Mouse (Mus musculus) midbrain, postnatal 0 days (tissue): ENCODE results near the gene Smtnl2. TPM values are rescaled to one million over a fixed set of nuclear protein-coding genes. Genes with fewer than 3 reads are reported as not detected.

Source experiments
- ATAC-seq: fragments of 200-750 bp; cut with Nextera tagmentation; 2 replicates; pipeline ENCODE4 v1.8.0; 2017; ENCODE audit warnings: moderate number of reproducible peaks, mild to moderate bottlenecking, moderate TSS enrichment, moderate library complexity; ENCODE audit not compliant: low FRiP score
- DNase-seq: peaks from one replicate; pipeline ENCODE4 v3.0.0-alpha.2; 2015; ENCODE audit warnings: low spot score
- H3K27ac ChIP-seq: fragments of 300-500 bp; sonication (generic); 2 replicates; pipeline ENCODE4 v1.5.1; 2014; ENCODE audit warnings: low read depth, mild to moderate bottlenecking, low read length, mixed read lengths
- H3K27me3 ChIP-seq: fragments of 300-500 bp; sonication (generic); 2 replicates; pipeline ENCODE4 v1.6.1; 2014; ENCODE audit warnings: low read length, control low read depth, mixed read lengths; ENCODE audit not compliant: insufficient read depth
- H3K36me3 ChIP-seq: fragments of 300-500 bp; sonication (generic); 2 replicates; pipeline ENCODE4 v1.6.1; 2014; ENCODE audit warnings: low read length, control low read depth, mixed read lengths; ENCODE audit not compliant: insufficient read depth
- H3K4me1 ChIP-seq: fragments of 300-500 bp; sonication (generic); 2 replicates; pipeline ENCODE4 v1.6.1; 2014; ENCODE audit warnings: mild to moderate bottlenecking, control low read depth, antibody characterized with exemption, low read length, mixed read lengths; ENCODE audit not compliant: insufficient read depth
- H3K4me2 ChIP-seq: fragments of 300-500 bp; sonication (generic); 2 replicates; pipeline ENCODE4 v1.6.1; 2014; ENCODE audit warnings: low read depth, mild to moderate bottlenecking, low read length, mixed read lengths; ENCODE audit not compliant: poor library complexity, severe bottlenecking
- H3K4me3 ChIP-seq: fragments of 300-500 bp; sonication (generic); 2 replicates; pipeline ENCODE4 v1.5.1; 2014; ENCODE audit warnings: low read depth, mild to moderate bottlenecking, low read length, moderate library complexity
- H3K9ac ChIP-seq: fragments of 300-500 bp; sonication (generic); replicated peaks from 2 replicates; pipeline ENCODE4 v1.6.1; 2014; ENCODE audit warnings: mild to moderate bottlenecking, low read length, moderate library complexity, mixed read lengths; ENCODE audit not compliant: poor library complexity, severe bottlenecking
- H3K9me3 ChIP-seq: fragments of 300-500 bp; sonication (generic); 2 replicates; pipeline ENCODE4 v1.6.1; 2016; ENCODE audit warnings: low read length, control low read depth
- CTCF ChIP-seq: IDR thresholded peaks from 2 replicates; pipeline ENCODE4 v1.5.1; 2016; ENCODE audit warnings: antibody characterized with exemption, mild to moderate bottlenecking
- WGBS: fragments of 180-500 bp; shearing (Covaris S2); extraction: QIAGEN DNeasy Blood & Tissue Kit; methylation state at CpG from one replicate; pipeline ENCODE4 v1.1.7; 2014; 5-methylcytosine and 5-hydroxymethylcytosine counted together
- polyA plus RNA-seq: library from polyadenylated mRNA; unstranded; fragments of >200 nt; fragmentation: Nextera tagmentation; extraction: Ambion mirVana; gene quantifications from 2 replicates; pipeline ENCODE4 v1.2.1, GENCODE M21; 2015
- total RNA-seq: library from RNA; depleted of rRNA; stranded (reverse); fragments of >200 nt; gene quantifications from 2 replicates; pipeline ENCODE4 v1.2.3, GENCODE M21; 2014; rRNA removed

Gene Smtnl2
- 18.0 and 18.6 TPM in 2 replicates for total RNA-seq
- 11.0 and 13.3 TPM in 2 replicates for polyA plus RNA-seq

- Histone ChIP-seq H3K4me2 (peak within 1 kb of the TSS; percentile 94), H3K36me3 (no peaks in the 10 kb centered on the region), H3K9me3 (no peaks in the 10 kb centered on the region), H3K9ac (peak within 1 kb of the TSS; percentile 68), H3K27ac (peak within 1 kb of the TSS; percentile 55), H3K4me1 (peaks cover 3% of the 10 kb centered on the region; the same call in 1 of the 2 replicates), H3K4me3 (peak within 1 kb of the TSS; percentile 65), H3K27me3 (no peaks in the 10 kb centered on the region; the same call in none of the 2 replicates)
- under 1% methylated on average over 72 of the region's 86 CpGs for WGBS
- peak; percentile 68; the same call in 1 of the 2 replicates for TF ChIP-seq CTCF
- DNase-seq (peak; percentile 72), ATAC-seq (peak; percentile 76)
Measured at GRCm38 (mm10) chr11:72411093-72411921, at the start of gene Smtnl2. TSS of gene Smtnl2 (minus strand) at chr11:72411713.

- no peaks in the 10 kb centered on the region for H3K4me1 ChIP-seq
- DNase-seq = no peak
- no peaks in the 10 kb centered on the region for H3K9me3 ChIP-seq
- no peak for TF ChIP-seq CTCF
- no peak overlapping the region for H3K27ac ChIP-seq
- no peak overlapping the region for H3K9ac ChIP-seq
- no peak overlapping the region for H3K4me3 ChIP-seq
- H3K36me3 ChIP-seq = peaks cover 30% of the 10 kb centered on the region
- no peak overlapping the region for H3K4me2 ChIP-seq
- WGBS = 80% methylated on average over 3 of the region's 3 CpGs
- ATAC-seq = no peak
- no peaks in the 10 kb centered on the region for H3K27me3 ChIP-seq
Measured at GRCm38 (mm10) chr11:72458502-72458901, 47.0 kb upstream of the Smtnl2 start.

GRCm38 (mm10) chr11:72457995-72458496, 46.5 kb upstream of the Smtnl2 start:
- no peak overlapping the region for H3K4me2 ChIP-seq
- peaks cover 28% of the 10 kb centered on the region for H3K36me3 ChIP-seq
- no peak for DNase-seq
- no peak overlapping the region for H3K9ac ChIP-seq
- no peaks in the 10 kb centered on the region for H3K9me3 ChIP-seq
- TF ChIP-seq CTCF = no peak
- H3K4me3 ChIP-seq = no peak overlapping the region
- H3K27ac ChIP-seq = no peak overlapping the region
- no peaks in the 10 kb centered on the region for H3K27me3 ChIP-seq
- no peak for ATAC-seq
- H3K4me1 ChIP-seq = no peaks in the 10 kb centered on the region
- whole genome bisulfite sequencing = 74% methylated on average over 12 of the region's 12 CpGs

GRCm38 (mm10) chr11:72455694-72456093, 44.2 kb upstream of the Smtnl2 start:
- H3K36me3 ChIP-seq = peaks cover 51% of the 10 kb centered on the region
- H3K4me3 ChIP-seq = no peak overlapping the region
- DNase-seq (peak; percentile 47), ATAC-seq (peak; percentile 31)
- H3K9me3 ChIP-seq = no peaks in the 10 kb centered on the region
- WGBS = 34% methylated on average over 5 of the region's 5 CpGs
- H3K27ac ChIP-seq = no peak overlapping the region
- no peak overlapping the region for H3K9ac ChIP-seq
- H3K4me1 ChIP-seq = no peaks in the 10 kb centered on the region
- H3K4me2 ChIP-seq = no peak overlapping the region
- H3K27me3 ChIP-seq = no peaks in the 10 kb centered on the region
- TF ChIP-seq CTCF = no peak

- no peak overlapping the region for H3K4me3 ChIP-seq
- no peaks in the 10 kb centered on the region for H3K9me3 ChIP-seq
- WGBS = 61% methylated on average over 15 of the region's 15 CpGs
- ATAC-seq (no peak), DNase-seq (no peak)
- H3K9ac ChIP-seq = no peak overlapping the region
- no peak overlapping the region for H3K27ac ChIP-seq
- no peak overlapping the region for H3K4me2 ChIP-seq
- H3K4me1 ChIP-seq = no peaks in the 10 kb centered on the region
- H3K36me3 ChIP-seq = peaks cover 70% of the 10 kb centered on the region
- no peak for TF ChIP-seq CTCF
- no peaks in the 10 kb centered on the region for H3K27me3 ChIP-seq
Measured at GRCm38 (mm10) chr11:72453105-72453953, 41.8 kb upstream of the Smtnl2 start.
